Mouse (Mus musculus): Measurements from ENCODE around the gene Mcf2l.

Mcf2l gene

GRCm38 (mm10) chr8:12951051-12951630 lies 77.5 kb downstream of the Mcf2l start:
- DNase-seq (ENCODE audit: low spot score), result no peak

- DNase-seq (ENCODE audit: low spot score), result no peak
Measured at GRCm38 (mm10) chr8:12952699-12953098, 79.1 kb downstream of the Mcf2l start.

GRCm38 (mm10) chr8:12955362-12955879 lies 81.8 kb downstream of the Mcf2l start:
- DNase-seq (ENCODE audit: low spot score), result no peak

- DNase-seq (ENCODE audit: low spot score), result no peak
Measured at GRCm38 (mm10) chr8:12955880-12956279, 82.3 kb downstream of the Mcf2l start.

- no peak for DNase-seq (ENCODE audit: low spot score)
Measured at GRCm38 (mm10) chr8:12956941-12957340, 83.3 kb downstream of the Mcf2l start.

GRCm38 (mm10) chr8:12957419-12957818 lies 83.8 kb downstream of the Mcf2l start:
- DNase-seq (ENCODE audit: low spot score), result no peak

- no peak for DNase-seq (ENCODE audit: low spot score)
Measured at GRCm38 (mm10) chr8:12960609-12961008, 87.0 kb downstream of the Mcf2l start.

GRCm38 (mm10) chr8:12961211-12961610 lies 87.6 kb downstream of the Mcf2l start:
- no peak for DNase-seq (ENCODE audit: low spot score)

- no peak for DNase-seq (ENCODE audit: low spot score)
Measured at GRCm38 (mm10) chr8:12961821-12962534, 88.4 kb downstream of the Mcf2l start.

- DNase-seq (ENCODE audit: low spot score), result no peak
Measured at GRCm38 (mm10) chr8:12962541-12963380, 89.2 kb downstream of the Mcf2l start.

GRCm38 (mm10) chr8:12976290-12976689 lies 102.7 kb downstream of the Mcf2l start:
- no peak for DNase-seq (ENCODE audit: low spot score)

GRCm38 (mm10) chr8:12976723-12977122 lies 103.1 kb downstream of the Mcf2l start:
- no peak for DNase-seq (ENCODE audit: low spot score)

- DNase-seq (ENCODE audit: low spot score), result no peak
Measured at GRCm38 (mm10) chr8:12977325-12977724, 103.7 kb downstream of the Mcf2l start.

GRCm38 (mm10) chr8:12978308-12978707 lies 104.7 kb downstream of the Mcf2l start:
- DNase-seq (ENCODE audit: low spot score), result no peak

GRCm38 (mm10) chr8:12978726-12979125 lies 105.1 kb downstream of the Mcf2l start:
- DNase-seq (ENCODE audit: low spot score), result peak; percentile 89

GRCm38 (mm10) chr8:12983681-12984467 lies 110.3 kb downstream of the Mcf2l start:
- peak; percentile 88 for DNase-seq (ENCODE audit: low spot score)

GRCm38 (mm10) chr8:12984601-12985243 lies 111.1 kb downstream of the Mcf2l start:
- no peak for DNase-seq (ENCODE audit: low spot score)

- no peak for DNase-seq (ENCODE audit: low spot score)
Measured at GRCm38 (mm10) chr8:12985259-12985658, 111.7 kb downstream of the Mcf2l start.

- no peak for DNase-seq (ENCODE audit: low spot score)
Measured at GRCm38 (mm10) chr8:12987571-12987970, 114.0 kb downstream of the Mcf2l start.

- peak; percentile 38 for DNase-seq (ENCODE audit: low spot score)
Measured at GRCm38 (mm10) chr8:12988722-12989430, 115.3 kb downstream of the Mcf2l start.

- no peak for DNase-seq (ENCODE audit: low spot score)
Measured at GRCm38 (mm10) chr8:12991411-12991810, 117.8 kb downstream of the Mcf2l start.

All from adipocyte (in vitro differentiated cells).